Mouse (Mus musculus) limb, embryonic 11.5 days (tissue): Measurements from ENCODE around the gene Resp18. TPM values are rescaled to one million over a fixed set of nuclear protein-coding genes. Genes with fewer than 3 reads are reported as not detected.
"Not testable (repeated sequence)": the region's sequence is repeated elsewhere in the genome, so short reads cannot be mapped to it uniquely, and the experiment has no call there.

Source experiments
- ATAC-seq: fragments of 200-750 bp; cut with Nextera tagmentation; 2 replicates; pipeline ENCODE4 v1.8.0; 2017; ENCODE audit warnings: low read depth; ENCODE audit not compliant: insufficient number of reproducible peaks, low FRiP score, low TSS enrichment
- DNase-seq: peaks from one replicate; pipeline ENCODE4 v3.0.0-alpha.2; 2015; ENCODE audit warnings: low spot score
- H3K27ac ChIP-seq: fragments of 300-500 bp; sonication (generic); replicated peaks from 2 replicates; pipeline ENCODE4 v1.5.1; 2014; ENCODE audit warnings: low read depth, mild to moderate bottlenecking, low read length
- H3K27me3 ChIP-seq: fragments of 300-500 bp; sonication (generic); 2 replicates; pipeline ENCODE4 v1.6.1; 2014; ENCODE audit warnings: mild to moderate bottlenecking, low read length, mixed read lengths; ENCODE audit not compliant: control insufficient read depth, insufficient read depth
- H3K36me3 ChIP-seq: fragments of 300-500 bp; sonication (generic); 2 replicates; pipeline ENCODE4 v1.6.1; 2014; ENCODE audit warnings: mild to moderate bottlenecking, low read length, moderate library complexity, mixed read lengths; ENCODE audit not compliant: control insufficient read depth, insufficient read depth
- H3K4me1 ChIP-seq: fragments of 300-500 bp; sonication (generic); 2 replicates; pipeline ENCODE4 v1.6.1; 2014; ENCODE audit warnings: low read length, mixed read lengths; ENCODE audit not compliant: control insufficient read depth, insufficient read depth
- H3K4me2 ChIP-seq: fragments of 300-500 bp; sonication (generic); 2 replicates; pipeline ENCODE4 v1.6.1; 2014; ENCODE audit warnings: low read depth, mild to moderate bottlenecking, moderate library complexity; ENCODE audit not compliant: severe bottlenecking
- H3K4me3 ChIP-seq: fragments of 300-500 bp; sonication (generic); 2 replicates; pipeline ENCODE4 v1.5.1; 2014; ENCODE audit warnings: low read depth, low read length
- H3K9ac ChIP-seq: fragments of 300-500 bp; sonication (generic); 2 replicates; pipeline ENCODE4 v1.6.1; 2014; ENCODE audit warnings: mild to moderate bottlenecking, low read length
- H3K9me3 ChIP-seq: fragments of 300-500 bp; sonication (generic); 2 replicates; pipeline ENCODE4 v1.6.1; 2016; ENCODE audit warnings: low read length; ENCODE audit not compliant: control insufficient read depth
- WGBS: fragments of 180-500 bp; shearing (Covaris S2); extraction: QIAGEN DNeasy Blood & Tissue Kit; methylation state at CpG from one replicate; pipeline ENCODE4 v1.1.7; 2014; 5-methylcytosine and 5-hydroxymethylcytosine counted together
- polyA plus RNA-seq: library from polyadenylated mRNA; unstranded; fragments of >200 nt; fragmentation: Nextera tagmentation; extraction: Ambion mirVana; gene quantifications from 2 replicates; pipeline ENCODE4 v1.2.1, GENCODE M21; 2014

Gene Resp18
- polyA plus RNA-seq, 1 experiment from 2014 or later = not detected

DNA sequence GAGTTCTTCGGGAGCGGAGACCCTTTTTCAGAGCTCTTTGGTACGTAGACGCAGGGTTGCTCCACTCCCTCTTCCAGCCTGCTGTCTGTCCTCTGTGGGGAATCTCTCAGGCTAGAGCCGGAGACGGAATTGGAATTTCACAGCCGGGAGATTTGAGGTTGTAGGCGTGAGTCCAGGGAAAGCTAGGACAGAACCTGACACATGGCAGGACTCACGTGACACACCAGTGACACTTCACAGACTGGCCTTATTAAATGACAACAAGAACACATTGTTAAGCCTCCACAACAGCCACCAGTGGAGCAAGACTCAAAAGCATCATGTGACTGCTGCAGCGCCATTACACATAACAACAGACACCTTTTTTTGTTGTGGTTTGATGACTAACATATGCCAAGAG lies 38.6 kb downstream of the Resp18 start:
- peaks cover 6% of the 10 kb centered on the region; the same call in 1 of the 2 replicates for H3K4me1 ChIP-seq
- no peaks in the 10 kb centered on the region for H3K9me3 ChIP-seq
- H3K4me3 ChIP-seq = no peak overlapping the region
- H3K36me3 ChIP-seq = no peaks in the 10 kb centered on the region
- no peak overlapping the region for H3K9ac ChIP-seq
- 72% methylated on average over 10 of the region's 10 CpGs for WGBS
- no peak overlapping the region for H3K4me2 ChIP-seq
- H3K27ac ChIP-seq = no peak overlapping the region
- H3K27me3 ChIP-seq = no peaks in the 10 kb centered on the region
- ATAC-seq (no peak), DNase-seq (no peak)

DNA sequence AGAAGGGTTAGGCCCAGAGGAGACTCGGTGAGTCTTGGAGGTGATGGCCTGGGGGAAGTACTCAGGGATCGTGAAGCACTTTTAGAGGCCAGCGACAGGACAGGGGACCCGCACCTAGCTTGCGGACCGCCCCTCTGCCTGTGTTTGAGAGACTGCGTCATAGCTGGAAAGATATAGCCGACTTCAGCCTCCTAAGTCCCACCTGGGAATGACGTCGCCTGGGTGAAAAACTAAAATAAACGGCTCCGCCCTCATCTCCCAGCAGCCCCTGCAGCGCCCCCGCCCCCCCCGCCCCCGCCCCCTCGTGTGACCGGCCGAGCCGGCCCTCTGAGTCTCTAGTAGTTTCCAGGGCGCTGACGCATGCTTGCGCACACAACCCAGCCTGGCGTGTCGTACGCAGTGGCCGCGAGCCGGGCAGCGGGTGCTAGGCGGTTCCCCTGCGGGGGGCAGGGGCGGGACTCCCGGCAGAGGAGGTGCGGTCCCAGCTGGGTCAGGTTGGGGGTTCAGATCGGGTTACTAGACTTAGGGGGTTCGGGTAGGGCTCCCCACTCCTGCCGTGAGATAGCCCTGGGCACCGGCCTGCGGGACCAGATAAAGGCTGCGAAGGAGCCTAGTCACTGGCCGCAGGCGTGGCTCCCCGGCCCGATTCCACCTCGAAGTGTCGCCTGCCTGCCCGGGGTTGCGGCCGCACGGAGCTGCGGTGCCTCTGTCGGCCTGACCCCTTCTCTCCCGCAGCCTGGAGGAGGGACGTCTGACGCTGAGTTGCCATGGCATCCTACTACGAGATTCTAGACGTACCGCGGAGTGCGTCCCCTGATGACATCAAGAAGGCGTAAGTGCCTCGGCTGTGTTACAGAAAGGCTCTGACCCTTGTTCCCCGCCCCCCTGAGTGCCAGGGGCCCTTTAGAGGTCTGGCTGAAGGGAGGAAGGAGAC lies 41.8 kb downstream of the Resp18 start, which contains the start of gene Dnajb2:
TSS of gene Dnajb2 (plus strand) at position 290 of the 934 bp plus-strand sequence.
- H3K4me2 ChIP-seq = peak within 1 kb of the TSS; percentile 92
- H3K4me3 ChIP-seq = peak within 1 kb of the TSS; percentile 63
- peak; percentile 87 for ATAC-seq
- under 1% methylated on average over 62 of the region's 64 CpGs for WGBS
- peak within 1 kb of the TSS; percentile 17; the same call in 1 of the 2 replicates for H3K27ac ChIP-seq
- H3K4me1 ChIP-seq = peaks cover 6% of the 10 kb centered on the region; the same call in 1 of the 2 replicates
- no peaks in the 10 kb centered on the region for H3K36me3 ChIP-seq
- DNase-seq = peak; percentile 77
- no peaks in the 10 kb centered on the region for H3K9me3 ChIP-seq
- H3K9ac ChIP-seq = peak within 1 kb of the TSS; percentile 73
- H3K27me3 ChIP-seq = no peaks in the 10 kb centered on the region

DNA sequence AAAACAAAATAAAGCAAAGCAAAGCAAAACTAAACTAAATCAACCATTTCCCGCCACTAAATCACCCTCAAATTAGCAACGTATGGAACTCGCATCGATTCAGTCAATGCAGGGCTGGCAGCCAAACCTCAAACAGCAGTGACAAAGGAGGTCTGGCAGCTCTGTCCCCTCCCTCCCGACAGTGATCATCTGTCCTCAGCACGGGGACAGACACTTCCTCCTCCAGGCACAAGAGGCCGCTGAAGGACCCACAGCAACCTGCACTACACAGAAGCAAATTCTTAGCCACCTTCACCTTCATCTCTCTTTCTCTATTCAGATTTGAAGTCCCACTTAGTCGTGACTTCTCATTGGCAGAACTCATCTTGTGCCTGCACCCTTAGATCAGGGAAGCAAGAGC lies 43.6 kb downstream of the Resp18 start:
- no peaks in the 10 kb centered on the region for H3K9me3 ChIP-seq
- H3K27me3 ChIP-seq = no peaks in the 10 kb centered on the region
- no peak overlapping the region for H3K4me3 ChIP-seq
- DNase-seq (peak; percentile 55), ATAC-seq (no peak)
- H3K4me2 ChIP-seq = peak overlapping the region; percentile 4; the same call in 1 of the 2 replicates
- WGBS = 2% methylated on average over 8 of the region's 8 CpGs
- H3K4me1 ChIP-seq = peaks cover 6% of the 10 kb centered on the region; the same call in 1 of the 2 replicates
- H3K9ac ChIP-seq = no peak overlapping the region
- no peaks in the 10 kb centered on the region for H3K36me3 ChIP-seq
- no peak overlapping the region for H3K27ac ChIP-seq

DNA sequence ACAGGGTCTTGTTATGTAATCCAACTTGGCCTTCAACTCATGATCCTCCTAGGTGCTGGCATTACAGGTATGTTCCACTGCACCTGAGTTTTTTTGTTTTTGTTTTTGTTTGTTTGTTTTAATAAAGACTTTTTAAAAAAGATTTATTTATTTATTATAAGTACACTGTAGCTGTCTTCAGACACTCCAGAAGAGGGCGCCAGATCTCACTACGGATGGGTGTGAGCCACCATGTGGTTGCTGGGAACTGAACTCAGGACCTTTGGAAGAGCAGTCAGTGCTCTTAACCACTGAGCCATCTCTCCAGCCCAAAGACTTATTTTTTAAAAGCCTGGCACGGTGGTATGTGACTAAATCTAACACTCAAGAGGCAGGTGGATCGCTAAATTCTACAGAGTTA lies 45.7 kb downstream of the Resp18 start:
- not testable (repeated sequence) for H3K4me2 ChIP-seq, H3K9ac ChIP-seq, H3K4me1 ChIP-seq, H3K9me3 ChIP-seq, H3K36me3 ChIP-seq, DNase-seq, H3K27ac ChIP-seq, H3K4me3 ChIP-seq, ATAC-seq, H3K27me3 ChIP-seq
- 66% methylated on average over 4 of the region's 4 CpGs for WGBS

DNA sequence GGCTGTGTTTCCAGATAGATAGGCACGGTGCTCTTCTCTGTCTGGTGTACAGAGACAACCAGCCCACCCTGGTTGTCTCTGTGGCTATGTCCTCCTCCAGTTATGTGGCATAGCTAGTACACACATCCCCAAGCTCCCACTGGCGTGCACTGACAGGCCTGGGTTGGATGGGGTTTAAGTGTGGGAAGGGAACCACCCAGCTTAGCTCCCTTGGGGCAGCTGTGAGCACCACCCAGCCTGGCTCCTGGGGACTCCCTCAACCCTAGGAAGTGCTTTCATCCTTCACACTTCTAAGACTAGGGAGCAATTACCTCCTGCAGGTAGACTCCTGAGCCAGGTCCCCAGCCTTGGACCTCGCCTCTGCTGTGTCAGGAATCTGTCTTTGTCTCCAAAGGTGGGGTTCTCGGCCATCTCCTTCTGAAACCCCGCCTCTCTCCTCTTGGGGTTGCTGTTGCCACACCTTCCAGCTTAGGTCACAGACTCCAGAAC lies 46.5 kb downstream of the Resp18 start, which contains the start of gene A630095N17Rik:
TSS of gene A630095N17Rik (minus strand) at position 439 of the 489 bp plus-strand sequence.
- 78% methylated on average over 5 of the region's 5 CpGs for WGBS
- Histone ChIP-seq H3K4me3 (no peak within 1 kb of the TSS), H3K9ac (no peak within 1 kb of the TSS), H3K36me3 (no peaks in the 10 kb centered on the region), H3K27me3 (no peaks in the 10 kb centered on the region), H3K4me2 (no peak within 1 kb of the TSS), H3K9me3 (no peaks in the 10 kb centered on the region), H3K4me1 (no peaks in the 10 kb centered on the region; the same call in 1 of the 2 replicates), H3K27ac (no peak within 1 kb of the TSS)
- ATAC-seq (no peak), DNase-seq (no peak)

DNA sequence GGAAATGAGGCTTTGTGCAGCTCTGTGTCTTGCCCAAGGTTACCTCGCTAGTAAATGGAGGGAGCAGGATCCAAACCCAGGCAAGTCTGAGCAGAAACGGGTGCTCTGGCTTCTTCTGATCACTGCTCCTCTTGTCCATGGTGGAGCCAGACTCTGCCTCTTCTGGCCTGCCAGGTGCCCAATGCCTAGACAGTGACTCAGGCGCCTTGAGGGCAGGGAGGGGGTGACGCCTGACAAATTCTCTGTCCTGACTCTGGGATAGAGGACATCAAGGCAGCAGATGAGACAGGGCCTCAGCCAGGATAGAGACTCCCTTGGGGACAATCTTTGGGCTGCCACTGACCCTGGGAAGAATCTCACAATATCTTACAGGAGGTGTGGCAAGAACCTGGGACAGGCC lies 47.0 kb downstream of the Resp18 start:
- H3K27me3 ChIP-seq = no peaks in the 10 kb centered on the region
- WGBS = 68% methylated on average over 4 of the region's 4 CpGs
- ATAC-seq = no peak
- no peak overlapping the region for H3K27ac ChIP-seq
- no peak overlapping the region for H3K4me2 ChIP-seq
- H3K36me3 ChIP-seq = no peaks in the 10 kb centered on the region
- DNase-seq = no peak
- no peak overlapping the region for H3K4me3 ChIP-seq
- H3K9ac ChIP-seq = no peak overlapping the region
- no peaks in the 10 kb centered on the region for H3K9me3 ChIP-seq
- no peaks in the 10 kb centered on the region for H3K4me1 ChIP-seq

DNA sequence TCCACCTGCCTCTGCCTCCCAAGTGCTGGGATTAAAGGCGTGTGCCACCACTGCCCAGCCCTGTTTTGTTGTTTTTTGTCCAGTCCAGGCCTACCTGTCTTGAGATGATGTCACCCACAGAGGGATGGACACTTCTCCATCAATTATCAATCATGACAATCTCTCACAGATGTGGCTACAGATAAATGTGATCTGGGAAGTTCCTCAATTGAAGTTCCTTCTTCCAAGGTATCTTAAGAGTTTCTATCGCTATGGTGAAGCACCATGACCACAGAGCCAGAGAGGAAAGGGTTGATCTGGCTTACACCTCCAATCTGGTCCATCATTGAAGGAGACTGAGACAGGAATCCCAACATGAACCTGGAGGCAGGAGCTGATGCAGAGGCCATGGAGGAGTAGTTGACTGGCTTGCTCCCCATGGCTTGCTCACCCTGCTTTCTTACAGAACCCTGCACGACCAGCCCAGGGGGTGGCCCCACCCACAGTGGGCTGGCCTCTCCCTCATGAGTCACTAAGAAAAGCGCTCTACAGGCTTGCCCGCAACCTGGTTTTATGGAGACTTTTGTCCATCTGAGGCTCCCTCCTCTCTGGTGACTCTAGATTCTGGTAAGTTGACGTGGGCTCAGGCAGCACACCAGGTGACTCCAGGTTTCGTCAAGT lies 47.8 kb downstream of the Resp18 start:
- H3K9ac ChIP-seq = no peak overlapping the region
- H3K4me2 ChIP-seq = no peak overlapping the region
- ATAC-seq (no peak), DNase-seq (no peak)
- WGBS = 75% methylated on average over 7 of the region's 7 CpGs
- H3K9me3 ChIP-seq = no peaks in the 10 kb centered on the region
- no peaks in the 10 kb centered on the region for H3K4me1 ChIP-seq
- no peak overlapping the region for H3K4me3 ChIP-seq
- no peaks in the 10 kb centered on the region for H3K27me3 ChIP-seq
- H3K36me3 ChIP-seq = no peaks in the 10 kb centered on the region
- H3K27ac ChIP-seq = no peak overlapping the region

DNA sequence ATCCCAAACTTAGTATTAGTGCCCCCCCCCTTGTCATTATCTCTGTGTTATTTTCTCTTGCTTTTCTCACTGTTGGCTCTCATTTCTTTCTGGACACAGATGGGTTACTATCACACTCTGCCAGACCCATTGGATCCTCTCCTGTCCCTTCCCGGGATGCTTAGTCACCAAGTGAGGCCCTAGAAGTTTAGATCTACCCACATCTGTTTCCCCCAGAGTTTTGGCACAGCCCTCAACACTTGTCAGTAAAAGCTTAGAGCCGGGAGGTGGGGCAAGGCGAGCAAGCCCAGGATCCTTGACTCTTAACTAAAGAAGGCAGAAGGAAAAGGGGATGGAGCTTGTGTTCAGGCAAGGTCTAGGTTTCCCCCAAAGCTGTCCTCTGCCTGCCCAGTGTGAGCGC lies 49.1 kb downstream of the Resp18 start:
- no peaks in the 10 kb centered on the region for H3K27me3 ChIP-seq
- DNase-seq = no peak
- ATAC-seq = no peak
- no peak overlapping the region for H3K9ac ChIP-seq
- H3K27ac ChIP-seq = no peak overlapping the region
- 70% methylated on average over 4 of the region's 4 CpGs for WGBS
- H3K9me3 ChIP-seq = no peaks in the 10 kb centered on the region
- no peak overlapping the region for H3K4me3 ChIP-seq
- no peak overlapping the region for H3K4me2 ChIP-seq
- H3K36me3 ChIP-seq = no peaks in the 10 kb centered on the region
- no peaks in the 10 kb centered on the region for H3K4me1 ChIP-seq
